Mouse (Mus musculus): Measurements from ENCODE around the gene Smad6.

Smad6 gene

DNA sequence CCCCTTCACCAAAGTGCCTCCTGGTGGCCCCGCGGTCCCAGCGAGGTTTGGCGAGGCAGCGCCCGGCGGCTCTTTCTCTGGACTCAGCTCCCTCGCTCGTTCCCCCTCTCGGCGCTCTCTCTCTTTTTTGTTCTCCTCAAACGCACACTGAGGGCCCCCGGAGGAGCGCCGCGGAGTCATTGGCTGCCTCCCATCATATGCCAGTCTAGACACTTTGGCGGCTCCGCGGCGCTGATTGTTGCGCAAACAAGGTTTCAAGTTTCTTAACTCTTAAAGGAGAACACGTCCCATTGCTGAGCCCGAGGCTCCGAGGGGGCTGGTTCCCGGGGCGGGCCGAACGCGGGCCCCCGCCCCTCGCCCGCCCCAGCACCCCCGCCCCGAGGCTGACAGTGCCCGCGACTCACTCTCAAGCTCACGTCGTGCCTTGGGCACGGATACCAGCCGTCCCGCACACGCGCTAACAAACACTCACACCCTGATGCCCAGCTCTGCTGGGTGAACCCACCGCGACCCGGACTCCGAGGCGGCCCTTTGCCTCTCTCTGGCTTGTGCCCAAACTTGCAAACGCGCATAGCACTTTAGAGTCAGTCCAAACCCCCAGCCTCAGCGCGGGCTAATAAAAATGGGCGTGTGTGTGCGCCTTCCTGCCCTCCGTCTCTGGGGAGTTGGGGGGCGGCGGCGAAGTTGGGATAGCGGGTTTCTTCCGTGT lies at the start of gene Smad6:
Gene Smad6, minus strand, starts transcription at position 207 of the 709 bp plus-strand sequence.
- in situ Hi-C loops (cut with MboI; ENCODE audit: low pct_unique_long_range_greater_than_20kb in 1 of 2, low sequenced_read_pairs in 2 of 2, unreplicated experiment in 1 of 2), result no loop called here

DNA sequence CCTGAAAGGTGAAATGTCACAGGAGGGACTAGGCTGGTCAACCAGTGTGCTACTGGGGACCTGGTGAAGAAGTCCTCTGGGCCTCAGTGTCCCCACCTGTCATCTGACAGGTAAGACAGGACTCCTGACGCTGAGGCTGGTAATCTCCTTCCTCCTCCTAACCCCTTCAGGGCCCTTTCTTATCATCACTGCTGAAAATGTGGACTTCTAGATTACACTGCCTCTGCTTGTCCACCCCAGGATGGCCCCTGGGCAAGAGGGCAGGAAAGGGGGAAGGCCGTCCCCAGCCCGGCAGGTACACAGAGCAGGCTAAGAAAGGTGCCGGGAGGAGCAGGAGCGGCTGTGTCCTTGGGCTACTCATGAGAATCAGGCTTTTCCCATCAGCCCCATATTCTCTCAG lies 48.8 kb upstream of the Smad6 start:
- in situ Hi-C loops (cut with MboI; ENCODE audit: low pct_unique_long_range_greater_than_20kb in 1 of 2, low sequenced_read_pairs in 2 of 2, unreplicated experiment in 1 of 2), result no loop called here

DNA sequence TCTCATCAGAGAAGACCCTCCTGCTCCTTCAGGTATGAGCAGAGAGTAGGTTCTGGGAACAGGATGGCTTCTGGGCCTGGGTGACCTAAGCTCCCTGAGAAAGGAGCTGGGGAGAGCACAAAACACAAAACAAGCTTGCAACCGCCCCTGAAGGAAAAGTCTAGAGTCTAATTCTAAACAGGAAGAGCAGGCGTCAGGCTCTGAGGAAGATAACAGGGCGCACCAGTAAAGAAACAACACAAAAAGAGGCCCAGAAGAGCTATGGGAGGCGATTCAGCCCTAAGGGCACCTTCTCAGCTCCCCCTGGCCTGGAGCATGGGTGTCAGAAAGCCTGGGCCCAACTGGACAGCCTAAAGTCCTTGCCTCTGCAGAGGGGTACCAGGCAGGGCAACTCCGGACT lies 47.3 kb upstream of the Smad6 start:
- in situ Hi-C loops (cut with MboI; ENCODE audit: low pct_unique_long_range_greater_than_20kb in 1 of 2, low sequenced_read_pairs in 2 of 2, unreplicated experiment in 1 of 2), result no loop called here

DNA sequence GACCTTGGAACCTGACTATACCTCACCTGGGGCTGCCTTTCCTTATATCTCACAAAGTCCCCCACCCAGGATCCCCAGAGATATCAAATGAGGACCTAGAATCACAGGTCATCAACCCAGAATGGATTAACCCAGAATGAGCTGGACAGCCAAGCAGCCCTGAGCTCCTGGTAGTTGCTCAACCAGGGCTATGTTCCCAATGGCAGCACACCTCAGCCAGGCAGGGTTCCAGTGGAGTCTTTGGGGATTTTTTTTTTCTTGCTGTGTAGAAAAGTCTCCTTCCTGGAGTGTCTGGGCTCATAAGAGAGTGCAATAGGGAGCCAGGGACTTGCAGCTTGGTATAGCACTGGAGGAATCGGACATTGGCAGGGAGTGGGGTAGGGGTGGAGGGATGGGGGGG lies 46.7 kb upstream of the Smad6 start:
- in situ Hi-C loops (cut with MboI; ENCODE audit: low pct_unique_long_range_greater_than_20kb in 1 of 2, low sequenced_read_pairs in 2 of 2, unreplicated experiment in 1 of 2), result no loop called here

DNA sequence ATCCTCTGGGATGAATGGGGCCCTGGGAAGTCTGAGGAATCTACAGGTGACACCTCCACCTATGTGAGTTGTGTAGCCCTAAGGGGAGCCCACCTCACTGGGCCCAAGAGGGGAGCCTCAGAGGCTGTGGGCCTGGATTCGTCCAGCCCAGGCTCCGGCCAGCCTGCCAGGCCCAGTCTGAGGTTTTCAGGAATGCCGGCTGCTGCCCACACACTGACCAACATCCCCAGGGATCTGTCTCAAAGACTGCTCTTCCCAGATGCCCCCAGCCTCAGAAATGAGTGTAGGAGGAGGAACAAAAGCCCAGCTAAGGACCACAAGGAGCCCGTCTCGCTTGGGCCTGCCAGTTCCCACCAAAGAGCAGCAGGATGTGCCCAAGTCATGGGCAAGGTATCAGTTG lies 45.9 kb upstream of the Smad6 start:
- in situ Hi-C loops (cut with MboI; ENCODE audit: low pct_unique_long_range_greater_than_20kb in 1 of 2, low sequenced_read_pairs in 2 of 2, unreplicated experiment in 1 of 2), result no loop called here

DNA sequence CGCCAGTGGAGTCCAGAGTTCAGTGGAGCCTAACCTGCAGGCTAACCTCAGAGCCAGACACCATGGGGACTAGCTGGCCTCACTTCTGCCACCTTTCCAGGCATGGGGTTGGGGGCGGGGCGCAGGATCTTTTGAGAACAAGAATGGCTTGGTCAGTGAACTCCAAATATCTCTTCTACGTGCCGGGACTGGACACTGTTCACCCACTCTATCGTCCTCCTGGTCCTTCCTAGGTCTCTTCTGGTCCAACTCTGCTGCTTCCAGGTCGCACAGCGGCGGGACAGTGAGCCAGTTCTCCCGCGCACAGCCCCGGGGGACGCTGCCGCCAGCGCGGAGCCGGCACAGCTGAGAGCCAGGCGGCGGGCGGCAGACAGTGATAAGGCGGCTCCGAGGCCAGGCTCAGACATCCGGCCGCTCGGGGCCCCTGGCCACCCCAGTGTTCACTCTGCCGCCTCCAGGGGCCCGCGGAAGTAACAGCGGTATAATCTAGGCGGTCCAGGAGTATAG lies 38.2 kb upstream of the Smad6 start:
- in situ Hi-C loops (cut with MboI; ENCODE audit: low pct_unique_long_range_greater_than_20kb in 1 of 2, low sequenced_read_pairs in 2 of 2, unreplicated experiment in 1 of 2), result no loop called here

DNA sequence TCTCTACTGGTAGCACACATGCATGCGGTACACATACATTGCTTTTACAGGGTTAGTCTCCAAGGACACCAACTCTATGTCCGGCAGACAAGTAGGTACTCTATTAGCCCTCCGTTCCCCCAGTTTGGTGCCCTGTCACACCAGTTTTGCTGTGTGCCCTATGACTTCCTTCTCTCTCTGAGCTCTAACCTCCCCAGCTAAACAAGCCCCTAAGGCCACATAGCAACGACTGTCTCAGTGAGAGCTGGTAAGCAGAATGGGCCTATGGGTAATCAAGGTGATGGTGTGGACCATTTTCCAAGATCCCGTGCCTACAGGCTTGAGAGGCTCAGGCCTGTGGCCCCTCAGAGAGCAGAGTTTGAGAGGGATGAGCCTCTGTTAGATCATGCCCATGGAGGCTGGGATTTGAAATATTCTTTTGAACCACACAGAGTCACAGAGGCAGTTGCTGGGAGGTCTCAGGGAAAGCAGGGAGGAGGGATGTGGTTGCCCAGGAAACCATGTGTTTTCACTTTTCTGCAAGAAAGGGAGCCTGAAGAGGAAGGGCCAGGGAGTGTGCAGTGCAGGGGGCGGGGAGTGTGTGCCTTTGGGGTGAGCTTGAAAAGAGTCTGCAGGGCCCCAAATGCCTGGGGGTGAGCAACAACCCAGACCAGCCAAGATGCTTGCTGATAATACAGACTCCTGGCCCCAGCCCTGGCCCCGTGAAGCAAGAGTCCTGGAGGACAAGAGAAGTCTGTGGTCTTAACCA lies 36.2 kb upstream of the Smad6 start:
- in situ Hi-C loops (cut with MboI; ENCODE audit: low pct_unique_long_range_greater_than_20kb in 1 of 2, low sequenced_read_pairs in 2 of 2, unreplicated experiment in 1 of 2), result no loop called here

DNA sequence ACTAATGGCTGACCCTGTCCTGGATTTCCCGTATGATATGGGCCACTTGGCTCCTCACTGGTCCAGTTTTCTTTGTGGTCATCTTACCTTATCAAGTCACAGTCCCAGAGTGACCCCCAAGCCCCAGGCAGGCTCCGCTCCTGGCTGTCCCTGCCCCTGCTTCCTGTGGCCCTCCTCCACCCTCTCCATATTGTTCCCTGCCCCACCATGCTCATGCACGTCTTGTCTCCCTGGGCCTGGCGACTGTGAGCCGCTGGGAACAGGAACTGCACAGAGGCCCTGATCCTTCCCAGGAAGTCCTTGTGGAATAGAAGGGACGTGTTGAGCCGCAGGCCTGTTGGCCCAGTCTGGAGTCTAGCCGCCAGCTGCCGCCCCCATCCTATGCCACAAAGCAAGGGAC lies 33.3 kb upstream of the Smad6 start:
- in situ Hi-C loops (cut with MboI; ENCODE audit: low pct_unique_long_range_greater_than_20kb in 1 of 2, low sequenced_read_pairs in 2 of 2, unreplicated experiment in 1 of 2), result no loop called here

DNA sequence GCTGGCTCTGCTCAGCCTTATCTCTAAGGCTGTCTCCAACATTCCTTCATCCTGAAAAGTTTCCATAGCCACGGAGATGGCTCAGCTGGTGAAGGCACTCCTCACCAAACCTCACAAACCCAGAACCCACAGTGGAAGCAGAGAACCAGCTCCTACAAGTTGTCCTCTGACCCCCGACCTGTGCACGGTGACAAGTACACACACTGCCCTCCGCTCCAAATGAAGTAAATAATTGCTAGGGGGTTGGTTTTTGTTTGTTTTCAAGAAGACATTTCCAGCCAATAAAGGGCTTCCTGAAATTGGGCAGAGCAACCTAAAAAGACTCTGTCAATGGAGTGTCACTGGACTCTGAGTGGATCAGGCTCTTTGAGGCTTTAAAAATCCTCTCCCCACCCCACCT lies 31.9 kb upstream of the Smad6 start:
- in situ Hi-C loops (cut with MboI; ENCODE audit: low pct_unique_long_range_greater_than_20kb in 1 of 2, low sequenced_read_pairs in 2 of 2, unreplicated experiment in 1 of 2), result no loop called here

DNA sequence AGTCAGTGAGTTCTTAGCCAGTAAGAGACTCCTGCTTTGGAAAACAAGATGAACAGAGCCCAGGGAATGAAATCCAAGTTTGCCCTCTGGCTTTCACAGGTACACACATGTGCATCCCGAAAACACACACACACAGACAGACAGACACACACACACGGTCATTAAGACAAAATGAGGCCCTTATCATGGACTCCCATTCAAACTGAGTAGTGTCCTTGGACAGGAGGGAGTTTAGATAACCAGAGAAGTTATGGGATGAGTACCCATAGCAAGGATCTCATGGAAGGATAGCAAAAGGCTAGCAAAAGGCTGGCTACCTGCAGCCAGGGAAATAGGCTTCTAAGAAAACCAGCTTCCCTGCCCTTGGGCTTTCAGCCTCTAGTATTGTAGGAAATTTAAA lies 29.4 kb upstream of the Smad6 start:
- in situ Hi-C loops (cut with MboI; ENCODE audit: low pct_unique_long_range_greater_than_20kb in 1 of 2, low sequenced_read_pairs in 2 of 2, unreplicated experiment in 1 of 2), result no loop called here

DNA sequence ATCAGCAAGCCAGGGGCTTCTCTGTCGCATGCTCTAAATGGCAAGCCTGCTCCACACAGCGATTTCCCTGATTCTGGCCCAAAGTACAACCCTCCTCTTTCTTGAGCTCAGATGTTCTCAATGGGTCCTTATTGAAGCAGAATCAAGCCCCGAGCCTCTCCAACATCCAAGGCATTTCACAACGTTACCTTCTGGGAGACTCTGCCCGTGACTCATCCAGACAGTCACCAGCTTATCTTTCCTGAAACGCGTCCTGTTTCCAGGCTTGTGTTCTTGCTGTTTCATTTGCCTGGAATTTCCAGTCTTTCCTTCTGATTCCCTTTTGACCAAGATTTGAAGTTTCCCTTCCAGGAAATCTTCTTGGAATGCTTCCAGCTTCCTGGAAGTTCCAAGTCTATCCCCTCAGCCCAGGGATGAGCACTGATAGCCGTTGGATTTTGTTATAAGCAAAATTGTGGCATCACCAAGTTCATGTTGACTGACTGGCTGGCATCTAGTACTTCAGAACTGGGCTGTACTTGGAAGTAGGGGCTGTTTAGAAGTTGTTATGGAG lies 28.7 kb upstream of the Smad6 start:
- in situ Hi-C loops (cut with MboI; ENCODE audit: low pct_unique_long_range_greater_than_20kb in 1 of 2, low sequenced_read_pairs in 2 of 2, unreplicated experiment in 1 of 2), result no loop called here

DNA sequence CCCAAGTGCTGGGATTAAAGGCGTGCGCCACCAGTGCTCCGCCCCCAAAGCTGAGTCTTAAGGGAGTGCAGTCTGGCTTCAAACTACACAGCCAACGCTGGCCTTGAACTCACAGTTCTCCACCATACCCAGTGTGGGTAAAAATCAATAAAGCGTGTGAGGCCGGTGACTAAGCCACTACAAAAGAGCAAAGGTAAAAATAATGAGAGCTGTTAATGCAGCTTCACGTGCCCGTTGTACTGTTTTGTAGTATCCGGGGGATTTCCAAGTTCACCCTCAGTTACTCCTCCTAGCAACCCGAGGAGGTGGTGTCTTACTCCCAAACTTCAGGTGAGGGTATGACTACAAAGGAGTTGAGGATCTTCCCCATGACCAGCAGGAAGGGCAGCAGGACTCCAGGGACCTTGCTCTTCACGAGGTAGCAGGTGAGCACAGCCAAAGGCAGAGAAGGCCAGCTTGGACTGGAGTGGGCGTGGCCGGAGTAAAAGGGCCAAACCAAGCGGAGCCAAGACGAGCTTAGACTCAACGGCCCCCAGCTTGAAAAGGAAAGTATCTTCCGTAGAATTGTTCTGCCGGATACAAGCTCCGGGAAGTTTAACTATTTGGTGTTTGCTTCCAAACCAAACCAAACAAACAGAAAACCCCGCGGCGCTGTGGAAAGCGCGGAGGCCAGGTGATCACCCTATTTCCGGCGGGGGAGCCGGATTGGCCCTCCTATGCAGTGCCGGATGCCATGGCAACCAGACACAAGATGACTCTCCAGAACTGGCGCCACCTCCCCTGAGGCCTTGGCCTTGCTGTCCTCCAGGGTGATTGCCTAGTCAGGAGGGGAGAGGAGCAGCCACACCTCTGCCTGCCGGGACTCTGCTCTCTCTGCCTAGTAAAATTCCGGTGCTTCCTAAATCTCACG lies 27.9 kb upstream of the Smad6 start:
- in situ Hi-C loops (cut with MboI; ENCODE audit: low pct_unique_long_range_greater_than_20kb in 1 of 2, low sequenced_read_pairs in 2 of 2, unreplicated experiment in 1 of 2), result no loop called here

DNA sequence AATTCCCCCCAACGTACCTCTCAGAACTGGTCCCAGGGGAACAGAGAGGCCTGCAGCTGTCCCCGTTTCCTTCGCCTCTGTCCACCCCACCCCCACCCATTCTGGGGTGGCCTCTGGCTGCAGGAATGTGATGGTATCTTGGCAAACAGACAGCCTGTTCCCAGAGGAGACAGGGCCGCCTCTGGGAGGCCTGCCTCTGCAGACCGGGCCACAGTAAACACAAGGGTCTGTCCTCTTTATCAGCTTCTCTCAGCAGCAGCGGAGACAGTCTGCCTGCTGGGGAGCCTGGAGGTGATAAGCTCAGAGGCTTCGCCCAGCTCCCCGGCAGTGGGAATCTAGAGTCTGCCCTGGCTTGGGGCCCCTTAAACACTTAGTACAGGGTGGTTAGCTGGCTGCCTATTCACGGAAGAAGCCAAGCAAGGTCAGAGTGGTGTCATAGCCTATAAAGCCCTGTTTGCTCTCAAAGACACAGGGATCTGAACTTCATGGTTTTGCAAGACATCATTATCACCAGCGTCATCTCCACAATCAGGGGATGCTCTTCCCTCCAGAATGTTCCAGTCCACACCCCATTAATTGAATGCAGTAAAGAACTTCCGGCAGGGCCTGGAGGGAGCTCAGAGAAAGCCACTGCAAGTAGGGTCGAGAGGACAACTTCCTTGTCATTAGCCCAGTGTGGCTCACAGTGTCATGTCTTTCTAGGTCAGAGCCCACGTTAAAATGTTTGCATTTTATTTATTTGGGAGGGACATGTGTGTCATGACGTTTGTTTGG lies 23.4 kb upstream of the Smad6 start:
- in situ Hi-C loops (cut with MboI; ENCODE audit: low pct_unique_long_range_greater_than_20kb in 1 of 2, low sequenced_read_pairs in 2 of 2, unreplicated experiment in 1 of 2), result no loop called here

DNA sequence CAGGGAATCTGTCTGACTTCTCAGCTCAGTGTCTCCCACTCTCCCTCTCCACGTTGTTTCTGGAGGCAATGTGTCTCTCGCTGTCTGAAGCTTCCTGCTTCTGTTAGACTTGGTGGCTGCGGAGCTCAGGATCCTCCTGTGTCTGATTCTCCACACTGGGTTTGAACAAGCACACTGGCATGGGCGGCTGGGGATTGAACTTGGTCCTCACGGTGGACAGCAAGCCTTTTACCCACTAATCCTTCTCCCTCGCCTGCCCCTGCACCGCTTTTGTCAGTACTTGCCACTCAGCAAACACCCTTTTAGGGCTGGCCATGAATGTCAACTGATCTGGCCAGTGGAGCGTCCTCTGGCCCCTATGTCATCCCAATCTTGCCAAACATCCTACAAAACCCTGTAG lies 22.5 kb upstream of the Smad6 start:
- in situ Hi-C loops (cut with MboI; ENCODE audit: low pct_unique_long_range_greater_than_20kb in 1 of 2, low sequenced_read_pairs in 2 of 2, unreplicated experiment in 1 of 2), result loop anchor here in 1 of 2 experiments (5.0 kb wide), 1 partner anchor 43 kb away; no protein-coding TSS in a partner anchor

DNA sequence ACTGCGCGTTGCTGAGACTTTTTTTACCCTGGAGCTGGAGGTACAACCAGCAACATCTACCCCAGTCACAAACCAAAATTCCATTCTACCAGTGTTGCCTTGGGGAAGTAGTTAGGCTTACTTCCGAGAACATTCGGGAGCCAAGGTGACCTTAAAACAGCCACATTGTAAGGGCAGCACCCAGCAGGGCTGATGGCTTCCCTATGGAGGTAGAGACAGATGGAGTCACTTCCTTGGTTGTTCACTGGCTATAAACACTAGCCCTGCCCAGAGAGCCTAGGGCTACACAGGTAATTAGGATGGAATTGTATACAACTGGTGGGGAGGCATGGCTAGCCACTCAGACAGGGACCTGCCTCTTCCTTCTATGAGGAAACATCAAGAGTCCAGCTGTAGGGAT lies 21.1 kb upstream of the Smad6 start:
- in situ Hi-C loops (cut with MboI; ENCODE audit: low pct_unique_long_range_greater_than_20kb in 1 of 2, low sequenced_read_pairs in 2 of 2, unreplicated experiment in 1 of 2), result loop anchor here in 1 of 2 experiments (5.0 kb wide), 1 partner anchor 44 kb away; no protein-coding TSS in a partner anchor

DNA sequence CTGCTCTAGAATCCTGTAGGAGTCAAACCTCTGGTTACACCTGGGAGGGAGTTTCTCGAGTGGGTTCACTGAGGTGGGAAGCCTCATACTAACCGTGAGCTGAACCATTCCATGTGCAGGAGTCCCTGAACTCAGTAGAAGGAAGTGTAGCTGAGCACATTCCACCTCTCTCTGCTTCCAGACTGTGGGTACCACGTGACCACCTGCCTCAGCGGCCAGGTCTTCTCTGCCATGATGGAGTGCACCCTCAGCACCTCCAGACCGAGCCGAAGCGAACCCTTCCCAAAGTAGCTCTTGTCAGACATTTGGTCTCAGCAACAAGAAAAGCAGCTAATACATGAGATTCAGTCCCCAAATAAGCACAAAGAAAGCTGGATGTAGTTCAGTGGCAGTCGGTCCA lies 20.4 kb upstream of the Smad6 start:
- in situ Hi-C loops (cut with MboI; ENCODE audit: low pct_unique_long_range_greater_than_20kb in 1 of 2, low sequenced_read_pairs in 2 of 2, unreplicated experiment in 1 of 2), result loop anchor here in 1 of 2 experiments (5.0 kb wide), 1 partner anchor 45 kb away; no protein-coding TSS in a partner anchor

DNA sequence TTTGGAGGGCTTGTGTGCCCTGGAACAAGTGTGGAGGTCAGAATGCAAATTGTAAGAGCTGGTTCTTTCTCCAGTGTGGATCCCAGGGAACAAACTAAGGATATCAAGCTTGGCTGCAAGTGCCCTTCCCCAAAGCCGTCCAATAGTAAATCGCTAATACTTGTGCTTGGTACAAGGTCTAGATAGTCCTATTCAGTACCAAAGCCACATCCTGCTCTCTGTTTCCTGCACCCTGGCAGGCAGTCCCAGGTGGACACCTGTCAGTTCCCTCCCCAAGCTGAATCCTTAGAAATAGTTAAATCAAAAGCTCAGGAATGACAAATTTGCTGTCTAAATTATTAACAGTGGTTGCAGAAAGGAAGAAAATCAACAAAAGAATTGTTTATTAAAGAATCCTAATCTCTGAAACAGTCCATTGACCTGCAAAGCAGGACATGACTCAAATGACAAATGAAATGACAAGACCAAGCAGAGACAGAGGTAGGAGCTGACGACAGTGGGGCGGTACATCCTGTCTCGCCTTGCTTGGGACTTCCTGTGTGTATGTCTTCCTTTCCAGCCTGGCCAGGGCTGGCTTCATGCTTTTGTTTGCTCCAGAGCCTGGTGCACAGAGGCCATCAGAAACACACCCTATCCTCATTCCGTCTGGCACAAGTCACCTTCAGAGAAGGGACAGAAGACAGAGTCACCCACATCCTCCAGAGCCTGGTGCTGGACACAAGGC lies 8.2 kb upstream of the Smad6 start:
- in situ Hi-C loops (cut with MboI; ENCODE audit: low pct_unique_long_range_greater_than_20kb in 1 of 2, low sequenced_read_pairs in 2 of 2, unreplicated experiment in 1 of 2), result no loop called here

Measured in mouse embryonic stem cell (cell line).